Mouse (Mus musculus) myocyte (in vitro differentiated cells): ENCODE measurements around the gene Syn3.

ENCODE experiments used
- E2F4 ChIP-seq: IDR thresholded peaks from one replicate; pipeline ENCODE4 v1.6.1; 2011; ENCODE audit warnings: mild to moderate bottlenecking, control low read depth, moderate library complexity; ENCODE audit not compliant: insufficient read depth
- MAX ChIP-seq: IDR thresholded peaks from one replicate; pipeline ENCODE4 v1.6.1; 2011; ENCODE audit warnings: low read depth, mild to moderate bottlenecking, control low read depth
- MYOD1 ChIP-seq, 3 experiments: IDR thresholded peaks; one replicate each; pipeline ENCODE4 v1.6.1; 2011; ENCODE audit warnings: control low read depth in 2 of 3, low read depth in 2 of 3, mild to moderate bottlenecking in 2 of 3, moderate library complexity in 1 of 3; ENCODE audit not compliant: insufficient read length in 2 of 3, control insufficient read depth in 1 of 3
- MYOG ChIP-seq, 3 experiments: IDR thresholded peaks; one replicate each; pipeline ENCODE4 v1.6.1; 2011; ENCODE audit warnings: control low read depth in 2 of 3, low read depth in 2 of 3, mild to moderate bottlenecking in 2 of 3; ENCODE audit not compliant: insufficient read length in 2 of 3, control insufficient read depth in 1 of 3, insufficient read depth in 1 of 3
- POLR2A ChIP-seq: IDR thresholded peaks from one replicate; pipeline ENCODE4 v1.6.1; 2011; ENCODE audit warnings: low read depth, mild to moderate bottlenecking, control low read depth, moderate library complexity; ENCODE audit not compliant: insufficient read length
- USF1 ChIP-seq: IDR thresholded peaks from one replicate; pipeline ENCODE4 v1.6.1; 2011; ENCODE audit warnings: low read depth, mild to moderate bottlenecking, control low read depth, moderate library complexity

GRCm38 (mm10) chr10:86257045-86257444 is 241.7 kb downstream of the Syn3 start:
- TF ChIP-seq MAX (no peak), POLR2A (no peak), MYOG (IDR thresholded peaks at IDR 0.05; ENCODE audit: control insufficient read depth in 1 of 3, insufficient read depth in 1 of 3, insufficient read length in 2 of 3, low read depth in 2 of 3) (no peak), E2F4 (no peak), USF1 (no peak), MYOD1 (IDR thresholded peaks at IDR 0.05; ENCODE audit: control insufficient read depth in 1 of 3, insufficient read length in 2 of 3, low read depth in 2 of 3) (no peak)
